Mouse (Mus musculus) heart, embryonic 11.5 days (tissue): Measurements from ENCODE around the gene Mnd1. TPM values are rescaled to one million over a fixed set of nuclear protein-coding genes. Genes with fewer than 3 reads are reported as not detected.

Source experiments
- ATAC-seq: fragments of 200-750 bp; cut with Nextera tagmentation; replicated peaks from 2 replicates; pipeline ENCODE4 v1.8.0; 2017; ENCODE audit warnings: moderate library complexity; ENCODE audit not compliant: insufficient number of reproducible peaks, low FRiP score, low TSS enrichment
- H3K27ac ChIP-seq: fragments of 300-500 bp; sonication (generic); 2 replicates; pipeline ENCODE4 v1.5.1; 2014; ENCODE audit warnings: mild to moderate bottlenecking, low read depth, low read length
- H3K27me3 ChIP-seq: fragments of 300-500 bp; sonication (generic); 2 replicates; pipeline ENCODE4 v1.6.1; 2014; ENCODE audit warnings: mild to moderate bottlenecking, low read length, mixed read lengths; ENCODE audit not compliant: control insufficient read depth, insufficient read depth
- H3K36me3 ChIP-seq: fragments of 300-500 bp; sonication (generic); 2 replicates; pipeline ENCODE4 v1.6.1; 2014; ENCODE audit warnings: mild to moderate bottlenecking, low read length, moderate library complexity, mixed read lengths; ENCODE audit not compliant: control insufficient read depth, insufficient read depth
- H3K4me1 ChIP-seq: fragments of 300-500 bp; sonication (generic); 2 replicates; pipeline ENCODE4 v1.6.1; 2014; ENCODE audit warnings: low read length; ENCODE audit not compliant: control insufficient read depth, insufficient read depth
- H3K4me2 ChIP-seq: fragments of 300-500 bp; sonication (generic); 2 replicates; pipeline ENCODE4 v1.6.1; 2014; ENCODE audit warnings: mild to moderate bottlenecking, moderate library complexity
- H3K4me3 ChIP-seq: fragments of 300-500 bp; sonication (generic); 2 replicates; pipeline ENCODE4 v1.5.1; 2014; ENCODE audit warnings: low read depth, low read length
- H3K9ac ChIP-seq: fragments of 300-500 bp; sonication (generic); 2 replicates; pipeline ENCODE4 v1.6.1; 2014; ENCODE audit warnings: mild to moderate bottlenecking, low read depth, low read length, moderate library complexity
- H3K9me3 ChIP-seq: fragments of 300-500 bp; sonication (generic); replicated peaks from 2 replicates; pipeline ENCODE4 v1.6.1; 2016; ENCODE audit warnings: low read length; ENCODE audit not compliant: control insufficient read depth
- WGBS: fragments of 180-500 bp; shearing (Covaris S2); extraction: QIAGEN DNeasy Blood & Tissue Kit; methylation state at CpG from one replicate; pipeline ENCODE4 v1.1.7; 2014; ENCODE audit not compliant: insufficient replicate concordance; 5-methylcytosine and 5-hydroxymethylcytosine counted together
- polyA plus RNA-seq: library from polyadenylated mRNA; unstranded; fragments of >200 nt; fragmentation: Nextera tagmentation; extraction: Ambion mirVana; gene quantifications from 2 replicates; pipeline ENCODE4 v1.2.1, GENCODE M21; 2014

The Mnd1 gene
- polyA plus RNA-seq, 1 experiment from 2014 or later: 12.0 TPM

- Histone ChIP-seq H3K4me1 (no peaks in the 10 kb centered on the region), H3K27me3 (no peaks in the 10 kb centered on the region), H3K9me3 (no peaks in the 10 kb centered on the region), H3K36me3 (no peaks in the 10 kb centered on the region), H3K27ac (no peak overlapping the region), H3K4me2 (no peak overlapping the region), H3K9ac (no peak overlapping the region), H3K4me3 (no peak overlapping the region)
- WGBS: 97% methylated on average over 3 of the region's 3 CpGs
- no peak for ATAC-seq
Observed at GRCm38 (mm10) chr3:84149831-84150230, 5.8 kb downstream of the Mnd1 start.

DNA sequence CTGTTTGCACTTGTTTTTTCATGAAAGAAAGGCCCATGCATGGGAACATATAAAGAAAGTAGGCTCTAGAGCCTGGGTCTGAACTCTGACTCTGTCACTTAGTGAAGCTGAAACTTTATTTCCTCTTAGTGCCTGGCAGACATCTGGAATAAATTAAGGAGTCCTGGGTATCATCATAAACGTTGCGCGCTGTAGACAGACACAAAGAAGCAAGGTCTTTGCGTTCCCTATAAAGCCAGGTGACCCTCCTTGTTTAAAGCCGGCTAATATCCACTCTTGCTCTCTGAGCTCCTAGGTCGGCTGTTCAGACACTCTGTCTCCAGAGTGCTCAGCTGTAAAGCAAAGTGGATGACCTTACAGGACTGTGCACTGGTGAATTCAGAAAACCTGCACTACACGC is 14.6 kb downstream of the Mnd1 start:
- Histone ChIP-seq H3K4me1 (peaks cover 5% of the 10 kb centered on the region; the same call in 1 of the 2 replicates), H3K9me3 (no peaks in the 10 kb centered on the region), H3K4me3 (no peak overlapping the region), H3K27ac (no peak overlapping the region), H3K9ac (no peak overlapping the region), H3K27me3 (no peaks in the 10 kb centered on the region), H3K4me2 (no peak overlapping the region), H3K36me3 (no peaks in the 10 kb centered on the region)
- 60% methylated on average over 7 of the region's 7 CpGs for WGBS
- ATAC-seq: no peak

DNA sequence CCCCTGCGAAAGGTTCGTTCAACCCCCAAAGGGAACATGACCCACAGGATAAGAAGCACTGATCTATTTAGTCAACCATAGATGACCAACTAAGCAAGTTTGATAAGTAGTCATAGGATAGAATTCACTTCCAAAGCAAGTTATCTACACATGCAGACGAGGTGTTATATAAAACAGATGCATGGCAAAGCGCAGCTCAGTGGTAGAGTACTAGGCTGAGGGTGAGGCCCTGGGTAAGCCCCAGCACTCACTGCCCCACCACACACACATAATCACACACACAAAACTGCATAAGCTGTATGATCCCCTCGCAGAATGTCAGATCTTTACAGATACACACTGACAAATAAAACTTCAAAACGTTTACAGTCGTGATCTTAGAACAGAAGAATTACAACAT is 19.1 kb downstream of the Mnd1 start:
- Histone ChIP-seq H3K27me3 (no peaks in the 10 kb centered on the region), H3K4me1 (peaks cover 5% of the 10 kb centered on the region; the same call in 1 of the 2 replicates), H3K9me3 (no peaks in the 10 kb centered on the region), H3K4me2 (no peak overlapping the region), H3K9ac (no peak overlapping the region), H3K27ac (no peak overlapping the region), H3K36me3 (no peaks in the 10 kb centered on the region), H3K4me3 (no peak overlapping the region)
- no peak for ATAC-seq
- 78% methylated on average over 7 of the region's 7 CpGs for WGBS

DNA sequence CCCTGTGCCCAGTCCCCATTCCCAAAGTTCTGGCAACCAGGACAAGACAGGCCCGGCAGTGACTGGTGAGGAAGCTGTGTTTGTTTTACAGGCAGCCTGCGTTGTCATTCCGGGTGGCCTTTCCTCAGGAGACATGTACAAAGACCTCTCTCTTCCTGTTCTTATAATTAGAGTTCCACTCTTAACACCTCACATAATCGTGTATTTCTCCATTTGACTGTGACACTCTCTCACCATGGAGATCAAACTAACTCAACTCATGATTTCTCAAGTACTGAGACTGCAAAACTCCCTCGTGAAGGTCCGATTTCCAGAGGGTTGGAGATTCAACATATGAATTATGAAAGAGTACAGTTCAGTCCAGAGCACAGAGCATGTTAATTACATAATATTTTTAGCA is 19.7 kb downstream of the Mnd1 start:
- 59% methylated on average over 6 of the region's 6 CpGs for WGBS

DNA sequence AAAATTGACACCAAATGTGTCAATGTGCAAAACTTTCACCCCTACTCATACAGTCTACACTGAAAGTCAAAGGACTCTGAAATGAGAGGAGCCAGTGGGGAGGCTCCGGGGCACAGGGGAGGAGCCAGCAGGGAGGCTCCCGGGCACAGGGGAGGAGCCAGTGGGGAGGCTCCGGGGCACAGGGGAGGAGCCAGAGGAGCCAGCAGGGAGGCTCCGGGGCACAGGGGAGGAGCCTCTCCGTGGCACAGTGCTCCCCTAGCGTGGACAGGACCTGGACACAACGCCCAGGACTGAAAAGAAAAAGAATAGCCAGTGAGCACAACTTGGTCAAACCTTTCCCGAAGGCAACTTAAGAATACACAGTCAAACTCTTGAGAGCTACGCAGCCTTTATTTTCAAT is 20.2 kb downstream of the Mnd1 start:
- H3K4me2 ChIP-seq: peak overlapping the region; percentile 11; the same call in 1 of the 2 replicates
- no peaks in the 10 kb centered on the region for H3K36me3 ChIP-seq
- H3K4me3 ChIP-seq: no peak overlapping the region
- no peak overlapping the region for H3K27ac ChIP-seq
- no peak overlapping the region for H3K9ac ChIP-seq
- 30% methylated on average over 9 of the region's 9 CpGs for WGBS
- ATAC-seq: peak; percentile 93
- H3K27me3 ChIP-seq: no peaks in the 10 kb centered on the region
- H3K9me3 ChIP-seq: no peaks in the 10 kb centered on the region
- no peaks in the 10 kb centered on the region for H3K4me1 ChIP-seq

More for the DNA sequence above, 19.7 kb downstream of the Mnd1 start:
- H3K4me3 ChIP-seq: no peak overlapping the region
- H3K9me3 ChIP-seq: no peaks in the 10 kb centered on the region
- H3K9ac ChIP-seq: no peak overlapping the region
- H3K4me1 ChIP-seq: peaks cover 2% of the 10 kb centered on the region; the same call in 1 of the 2 replicates
- H3K4me2 ChIP-seq: peak overlapping the region; percentile 11; the same call in 1 of the 2 replicates
- no peaks in the 10 kb centered on the region for H3K36me3 ChIP-seq
- no peaks in the 10 kb centered on the region for H3K27me3 ChIP-seq
- H3K27ac ChIP-seq: no peak overlapping the region
- ATAC-seq: no peak

- 81% methylated on average over 3 of the region's 3 CpGs for WGBS
- no peaks in the 10 kb centered on the region for H3K4me1 ChIP-seq
- no peak for ATAC-seq
- H3K9me3 ChIP-seq: no peaks in the 10 kb centered on the region
- no peak overlapping the region for H3K27ac ChIP-seq
- no peaks in the 10 kb centered on the region for H3K36me3 ChIP-seq
- H3K4me2 ChIP-seq: no peak overlapping the region
- H3K9ac ChIP-seq: no peak overlapping the region
- no peaks in the 10 kb centered on the region for H3K27me3 ChIP-seq
- no peak overlapping the region for H3K4me3 ChIP-seq
Observed at GRCm38 (mm10) chr3:84131369-84131768, 24.2 kb downstream of the Mnd1 start.

- Histone ChIP-seq H3K9ac (no peak overlapping the region), H3K9me3 (no peaks in the 10 kb centered on the region), H3K27me3 (no peaks in the 10 kb centered on the region), H3K4me3 (no peak overlapping the region), H3K4me1 (no peaks in the 10 kb centered on the region), H3K27ac (no peak overlapping the region), H3K4me2 (no peak overlapping the region), H3K36me3 (no peaks in the 10 kb centered on the region)
- no peak for ATAC-seq
- WGBS: 62% methylated on average over 5 of the region's 5 CpGs
Observed at GRCm38 (mm10) chr3:84130776-84131175, 24.8 kb downstream of the Mnd1 start.

GRCm38 (mm10) chr3:84128871-84129870 is 26.4 kb downstream of the Mnd1 start:
- H3K27ac ChIP-seq: no peak overlapping the region

More at GRCm38 (mm10) chr3:84128871-84129870, 26.4 kb downstream of the Mnd1 start:
- Histone ChIP-seq H3K4me1 (no peaks in the 10 kb centered on the region), H3K36me3 (no peaks in the 10 kb centered on the region), H3K4me3 (no peak overlapping the region), H3K27me3 (no peaks in the 10 kb centered on the region), H3K4me2 (no peak overlapping the region), H3K9me3 (no peaks in the 10 kb centered on the region), H3K9ac (no peak overlapping the region)
- WGBS: 66% methylated on average over 11 of the region's 11 CpGs
- no peak for ATAC-seq
